ENCODE assay signal across 8 mouse cellular contexts in the genomic region with DNA sequence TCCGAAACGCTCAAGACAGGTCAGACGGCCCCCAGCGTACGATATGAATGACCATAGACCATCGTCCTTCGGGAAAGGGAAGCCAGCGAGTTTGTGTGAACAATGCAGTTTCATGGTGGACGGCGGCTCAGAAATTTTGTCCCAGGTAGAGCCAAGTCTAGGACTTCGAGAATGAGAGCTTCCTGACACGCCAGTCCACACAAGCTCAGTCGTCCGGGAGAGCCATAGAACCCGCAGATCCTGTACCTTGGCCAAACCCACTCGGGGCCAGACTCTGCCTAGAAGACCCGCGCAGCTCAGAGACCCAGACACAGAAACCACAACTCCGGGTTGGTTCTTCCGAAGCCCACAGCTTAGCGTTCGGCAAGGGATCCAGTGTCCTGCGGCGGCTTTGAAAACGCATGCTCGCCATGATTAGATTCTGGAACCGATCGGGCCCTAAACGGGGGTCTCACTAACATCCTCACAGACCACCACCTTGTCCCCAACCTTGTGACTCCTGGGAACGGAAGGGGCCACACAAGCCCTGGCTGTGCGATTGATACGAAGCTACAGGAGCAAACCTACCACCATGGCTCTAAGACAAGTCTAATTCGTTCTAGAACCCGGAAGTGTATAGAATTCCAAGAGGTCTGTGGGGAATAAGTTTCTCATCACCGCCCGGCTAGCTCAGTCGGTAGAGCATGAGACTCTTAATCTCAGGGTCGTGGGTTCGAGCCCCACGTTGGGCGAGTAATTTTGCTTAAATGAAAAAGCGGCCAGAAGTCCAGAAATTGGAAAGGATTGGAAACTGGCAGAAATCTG. TPM values are rescaled to one million over a fixed set of nuclear protein-coding genes. Genes with fewer than 3 reads are reported as not detected.
DNase-seq lines count a peak whose midpoint lies in the region; ATAC-seq and TF ChIP-seq lines count a peak whose summit lies in the region.

No protein-coding gene starts in this region.

- DNase-seq in CD4-positive helper T cell, adult 2 months (ENCODE audit: low read depth, low spot score) = peak; percentile 89
- peak; percentile 91 for DNase-seq in brain, embryonic 14.5 days (ENCODE audit: low read depth)
- DNase-seq in forebrain, embryonic 10.5 days (ENCODE audit: extremely low spot score, low spot score) = peak; percentile 91
- peak; percentile 88 for DNase-seq in kidney, postnatal 10 days
- DNase-seq in liver, embryonic 11.5 days (ENCODE audit: low spot score) = peak; percentile 91
- peak; percentile 63 to 72 for DNase-seq in spleen, postnatal 14 days (ENCODE audit: low spot score in 2 of 2)

- no peak for TF ChIP-seq POLR2A in brain, embryonic 14.5 days (IDR thresholded peaks at IDR 0.05; ENCODE audit: borderline replicate concordance, extremely low read depth, insufficient read depth, insufficient read length, poor library complexity, severe bottlenecking)

- H3K9me3 ChIP-seq in forebrain, embryonic 10.5 days = no peaks in the 10 kb centered on the region
- H3K9me3 ChIP-seq in heart, embryonic 14.5 days (ENCODE audit: control insufficient read depth, low read length) = no peaks in the 10 kb centered on the region
- H3K9me3 ChIP-seq in liver, embryonic 11.5 days (ENCODE audit: control insufficient read depth, low read length) = no peaks in the 10 kb centered on the region

- peak; percentile 20; the same call in 1 of the 2 replicates for ATAC-seq in heart, embryonic 14.5 days (ENCODE audit: insufficient number of reproducible peaks, insufficient read depth, low FRiP score, low read depth)
- ATAC-seq in liver, embryonic 11.5 days (replicated peaks; ENCODE audit: low FRiP score) = peak; percentile 37
- ATAC-seq in monocyte, adult 5-6 weeks (replicated peaks; ENCODE audit: insufficient number of reproducible peaks, low FRiP score, low TSS enrichment, poor library complexity, severe bottlenecking) = 0 out of 2 replicates have a peak, but pooled peaks have one; percentile 29

- peak overlapping the region; percentile 78 for H3K4me3 ChIP-seq in forebrain, embryonic 10.5 days
- peak overlapping the region; percentile 89 to 92 for H3K4me3 ChIP-seq in heart, embryonic 14.5 days (ENCODE audit: control insufficient read depth in 1 of 2, insufficient read depth in 1 of 2, low read depth in 1 of 2, low read length in 2 of 2)
- H3K4me3 ChIP-seq in liver, embryonic 11.5 days (ENCODE audit: low read depth, low read length) = peak overlapping the region; percentile 84

- no peak for TF ChIP-seq CTCF in brain, embryonic 14.5 days (IDR thresholded peaks at IDR 0.05; ENCODE audit: borderline replicate concordance, extremely low read depth, insufficient read depth, insufficient read length)

- H3K36me3 ChIP-seq in forebrain, embryonic 10.5 days (replicated peaks) = no peaks in the 10 kb centered on the region
- H3K36me3 ChIP-seq in heart, embryonic 14.5 days (ENCODE audit: control insufficient read depth, insufficient read depth, low read length) = no peaks in the 10 kb centered on the region
- no peaks in the 10 kb centered on the region for H3K36me3 ChIP-seq in liver, embryonic 11.5 days (ENCODE audit: control insufficient read depth, insufficient read depth, low read length)

- H3K4me1 ChIP-seq in forebrain, embryonic 10.5 days = peaks cover 40% of the 10 kb centered on the region
- peaks cover 5 to 16% of the 10 kb centered on the region in 2 experiments; a peak in 2 of 4 replicates for H3K4me1 ChIP-seq in heart, embryonic 14.5 days (ENCODE audit: control insufficient read depth in 2 of 2, insufficient read depth in 2 of 2, low read length in 2 of 2)
- H3K4me1 ChIP-seq in liver, embryonic 11.5 days (replicated peaks; ENCODE audit: control insufficient read depth, insufficient read depth, low read length) = peaks cover 9% of the 10 kb centered on the region

- peak overlapping the region; percentile 85 for H3K27ac ChIP-seq in forebrain, embryonic 10.5 days
- peak overlapping the region; percentile 82 for H3K27ac ChIP-seq in heart, embryonic 14.5 days (replicated peaks in 1 of 2; ENCODE audit: control insufficient read depth in 1 of 2, insufficient read depth in 1 of 2, low read depth in 2 of 2, low read length in 2 of 2)
- peak overlapping the region; percentile 56 for H3K27ac ChIP-seq in liver, embryonic 11.5 days (ENCODE audit: low read depth, low read length)

- WGBS in forebrain, embryonic 10.5 days = under 1% methylated on average over 42 of the region's 42 CpGs
- under 1% methylated on average over 42 of the region's 42 CpGs for WGBS in heart, embryonic 14.5 days
- WGBS in liver, embryonic 11.5 days = under 1% methylated on average over 42 of the region's 42 CpGs

- peak overlapping the region; percentile 68 for H3K4me2 ChIP-seq in heart, embryonic 14.5 days (ENCODE audit: low read length)
- peak overlapping the region; percentile 63 for H3K4me2 ChIP-seq in liver, embryonic 11.5 days

- H3K9ac ChIP-seq in heart, embryonic 14.5 days (ENCODE audit: low read length) = peak overlapping the region; percentile 87
- H3K9ac ChIP-seq in liver, embryonic 11.5 days (ENCODE audit: low read depth, low read length) = peak overlapping the region; percentile 84

- H3K27me3 ChIP-seq in forebrain, embryonic 10.5 days (ENCODE audit: poor library complexity, severe bottlenecking) = peaks cover 14% of the 10 kb centered on the region; the same call in 1 of the 2 replicates
- no peaks in the 10 kb centered on the region for H3K27me3 ChIP-seq in heart, embryonic 14.5 days (ENCODE audit: control insufficient read depth, insufficient read depth, low read length)
- no peaks in the 10 kb centered on the region for H3K27me3 ChIP-seq in liver, embryonic 11.5 days (replicated peaks; ENCODE audit: control insufficient read depth, insufficient read depth, low read length)

RNA-seq across cellular contexts. Expression of a gene that starts 17.1 kb away (rescaled TPM):
- polyA plus RNA-seq in brain, embryonic 14.5 days (2012; rRNA removed) = 16.7 and 21.4 TPM in 2 replicates
- polyA plus RNA-seq in forebrain, embryonic 10.5 days (2016; fragmentation: Nextera tagmentation; extraction: Ambion mirVana) = 27.6 and 29.9 TPM in 2 replicates
- 13.8 and 14.0 TPM in 2 replicates for polyA plus RNA-seq in heart, embryonic 14.5 days (2014; fragmentation: Nextera tagmentation; extraction: Ambion mirVana)
- 14.3 and 14.8 TPM in 2 replicates for polyA plus RNA-seq in liver, embryonic 11.5 days (2014; fragmentation: Nextera tagmentation; extraction: Ambion mirVana)
- 4.2 to 6.2 TPM (median 5.4 TPM) in 3 replicates for total RNA-seq in monocyte, adult 5-6 weeks (2017)

RNA-seq across cellular contexts. Expression of a gene that starts 52.4 kb away (rescaled TPM):
- 46.8 and 47.4 TPM in 2 replicates for polyA plus RNA-seq in brain, embryonic 14.5 days (2012; rRNA removed)
- 22.1 and 22.2 TPM in 2 replicates for polyA plus RNA-seq in forebrain, embryonic 10.5 days (2016; fragmentation: Nextera tagmentation; extraction: Ambion mirVana)
- polyA plus RNA-seq in heart, embryonic 14.5 days (2014; fragmentation: Nextera tagmentation; extraction: Ambion mirVana) = 7.0 and 8.9 TPM in 2 replicates
- polyA plus RNA-seq in liver, embryonic 11.5 days (2014; fragmentation: Nextera tagmentation; extraction: Ambion mirVana) = 5.6 and 6.3 TPM in 2 replicates
- not detected in 3 replicates for total RNA-seq in monocyte, adult 5-6 weeks (2017)

RNA-seq across cellular contexts. Expression of a gene that starts 53.8 kb away (rescaled TPM):
- polyA plus RNA-seq in brain, embryonic 14.5 days (2012; rRNA removed) = 0.05 and 0.22 TPM in 2 replicates
- 0.42 and 0.65 TPM in 2 replicates for polyA plus RNA-seq in forebrain, embryonic 10.5 days (2016; fragmentation: Nextera tagmentation; extraction: Ambion mirVana)
- not detected in 2 replicates for polyA plus RNA-seq in heart, embryonic 14.5 days (2014; fragmentation: Nextera tagmentation; extraction: Ambion mirVana)
- polyA plus RNA-seq in liver, embryonic 11.5 days (2014; fragmentation: Nextera tagmentation; extraction: Ambion mirVana) = 0.12 and 0.25 TPM in 2 replicates
- not detected in 3 replicates for total RNA-seq in monocyte, adult 5-6 weeks (2017)

Comparison
In these comparisons a context has a peak if more than half of its experiments do, and no peak if none do; other contexts are left out.
1. Peak in every context shown above with its lines: DNase-seq, ATAC-seq, H3K4me3 ChIP-seq and H3K27ac ChIP-seq.